Mouse (Mus musculus) erythroblast, adult 5-6 weeks (primary cell): ENCODE measurements around the gene Tecta. TPM values are rescaled to one million over a fixed set of nuclear protein-coding genes. Genes with fewer than 3 reads are reported as not detected.

Source experiments
- ATAC-seq: replicated peaks from 2 replicates; pipeline ENCODE4 v1.8.0; 2016; ENCODE audit warnings: moderate number of reproducible peaks, mild to moderate bottlenecking, moderate TSS enrichment, inconsistent platforms; ENCODE audit not compliant: poor library complexity, low FRiP score, severe bottlenecking
- total RNA-seq, 2 experiments: library from RNA; stranded (forward) in 1 of 2; stranded (reverse) in 1 of 2; fragments of 150-400 nt in 1 of 2; fragments of 200-764, 138-1000 nt in 1 of 2; gene quantifications; 2 replicates each; pipeline versions ENCODE4 v1.2.3 to v1.2.4; 2015 to 2017; ENCODE audit warnings: low replicate concordance in 2 of 2

Gene Tecta
- total RNA-seq, 2 experiments from 2014 or later = 1.1 TPM; not detected in 1

DNA sequence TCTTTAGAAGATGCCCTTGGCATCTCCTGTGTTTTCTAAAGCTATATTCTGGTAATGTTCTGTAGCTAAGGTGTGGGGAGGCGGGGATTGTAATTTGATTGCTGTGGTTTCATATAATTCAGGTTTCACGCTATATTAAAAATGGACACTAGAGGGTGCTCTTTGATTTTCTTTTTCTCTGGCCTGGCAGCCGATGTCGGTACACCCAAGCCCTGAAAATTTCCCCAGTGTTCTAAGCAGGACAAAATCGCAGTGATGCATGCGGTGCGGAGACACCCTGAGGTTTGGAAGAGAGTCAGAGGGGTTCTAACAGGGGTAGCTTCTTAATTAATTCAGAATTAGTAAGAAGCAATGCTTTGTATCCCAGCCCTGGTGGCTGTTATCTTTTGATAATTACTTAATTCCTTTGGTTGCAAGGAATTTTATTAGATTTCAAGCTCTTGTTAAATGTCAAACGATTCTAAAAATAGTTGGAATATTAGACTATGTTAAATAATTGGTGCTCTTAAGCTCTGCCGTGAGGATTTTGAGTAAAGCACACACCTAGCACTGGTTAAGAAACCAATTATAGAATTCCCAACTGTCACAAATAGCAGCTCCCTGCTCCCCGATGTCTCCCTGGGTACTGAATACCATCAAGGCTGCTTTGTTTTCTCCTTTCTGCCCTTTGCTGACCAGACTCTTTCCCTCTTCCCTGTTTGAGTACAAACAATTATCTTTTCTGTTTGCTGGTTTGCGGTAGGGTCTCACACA, 72.9 kb downstream of the Tecta start:
- ATAC-seq = peak; percentile 73

DNA sequence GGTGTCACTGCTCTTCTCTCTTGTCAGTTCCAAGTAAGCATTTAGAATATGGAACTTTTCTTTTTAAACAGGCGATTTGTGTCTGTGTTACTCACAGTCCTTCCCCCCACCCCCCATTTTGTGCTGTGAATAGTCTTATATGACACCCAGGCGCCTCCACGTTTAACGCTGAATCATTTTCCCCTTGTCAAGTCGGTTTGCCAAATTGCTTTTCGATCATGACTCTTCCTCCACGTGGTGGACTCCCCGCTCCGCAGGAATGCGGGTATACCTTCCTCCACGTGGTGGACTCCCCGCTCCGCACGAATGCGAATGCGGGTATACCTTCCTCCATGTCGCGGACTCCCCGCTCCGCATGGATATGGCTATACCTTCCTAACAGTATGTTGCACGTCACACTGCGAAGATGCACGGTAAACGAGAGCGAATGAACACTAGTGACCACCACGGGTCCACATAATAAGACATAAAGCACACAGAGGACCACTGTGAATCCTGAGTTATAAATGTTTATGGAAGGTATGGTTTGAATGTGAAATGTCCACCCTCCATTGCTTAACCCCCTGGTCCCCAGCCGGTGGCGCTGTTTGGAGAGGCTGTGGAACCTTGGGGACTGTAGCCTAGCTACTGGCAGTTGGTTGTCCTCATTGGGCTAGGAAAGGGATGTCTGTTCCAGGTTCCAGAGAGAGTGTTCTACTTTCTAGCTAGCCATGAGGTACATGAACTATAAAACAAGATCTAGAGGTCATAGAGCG, 74.9 kb downstream of the Tecta start:
- no peak for ATAC-seq

DNA sequence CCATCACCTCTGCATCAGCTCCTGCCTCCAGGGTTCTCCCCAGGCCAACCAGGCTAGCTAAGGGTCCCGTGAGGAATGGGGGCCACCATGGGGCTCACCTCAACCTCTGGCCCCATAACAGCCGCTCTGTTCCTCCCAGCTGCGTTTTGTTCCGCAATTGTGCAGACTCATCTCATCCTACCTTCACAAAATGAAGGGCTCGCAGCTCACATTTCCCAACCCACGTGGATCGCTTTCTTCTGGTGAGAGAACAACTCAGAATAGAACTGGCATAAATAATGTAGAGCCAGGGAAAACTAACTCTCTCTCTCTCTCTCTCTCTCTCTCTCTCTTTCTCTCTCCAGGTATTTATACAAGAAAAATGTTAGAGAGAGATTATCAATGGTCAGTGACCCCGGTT, 76.5 kb downstream of the Tecta start:
- ATAC-seq = no peak

DNA sequence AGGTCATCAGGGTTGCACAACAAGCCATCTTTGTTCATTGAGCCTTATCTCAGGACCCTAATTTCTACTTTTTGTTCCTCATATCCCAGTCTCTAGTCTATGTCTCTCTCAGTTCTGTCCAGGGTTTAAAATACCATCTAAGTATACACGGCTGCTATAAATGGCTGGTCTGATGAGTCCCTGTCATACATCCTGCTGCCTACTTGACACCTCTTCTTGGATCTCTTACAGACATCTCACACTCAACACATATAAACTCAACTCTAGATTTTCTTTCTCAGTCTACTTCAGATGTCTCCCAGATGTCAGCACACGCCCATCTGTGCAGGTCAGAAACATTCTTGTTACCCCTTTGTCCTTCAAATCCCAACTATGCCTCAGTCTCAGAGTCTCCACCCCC, 78.3 kb downstream of the Tecta start:
- ATAC-seq = no peak

DNA sequence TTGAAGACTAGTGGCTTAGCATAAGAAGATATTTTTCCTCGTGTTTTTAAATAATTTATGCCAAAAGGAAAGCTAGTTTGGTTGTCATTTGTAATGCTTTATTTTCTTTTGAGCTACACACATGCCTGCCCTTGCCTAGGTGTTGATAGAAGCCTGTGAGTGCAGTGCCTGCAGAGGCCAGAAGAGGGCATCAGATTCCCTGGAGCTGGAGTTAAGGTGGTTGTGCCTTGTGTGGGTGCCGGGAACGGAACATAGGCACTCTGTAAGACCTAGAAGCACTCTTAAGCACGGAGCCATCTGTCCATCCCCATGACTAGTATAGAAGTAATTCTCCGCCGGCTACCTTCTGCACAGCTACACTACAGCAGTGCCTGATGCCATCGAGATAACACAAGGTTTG, 79.1 kb downstream of the Tecta start:
- ATAC-seq = no peak

DNA sequence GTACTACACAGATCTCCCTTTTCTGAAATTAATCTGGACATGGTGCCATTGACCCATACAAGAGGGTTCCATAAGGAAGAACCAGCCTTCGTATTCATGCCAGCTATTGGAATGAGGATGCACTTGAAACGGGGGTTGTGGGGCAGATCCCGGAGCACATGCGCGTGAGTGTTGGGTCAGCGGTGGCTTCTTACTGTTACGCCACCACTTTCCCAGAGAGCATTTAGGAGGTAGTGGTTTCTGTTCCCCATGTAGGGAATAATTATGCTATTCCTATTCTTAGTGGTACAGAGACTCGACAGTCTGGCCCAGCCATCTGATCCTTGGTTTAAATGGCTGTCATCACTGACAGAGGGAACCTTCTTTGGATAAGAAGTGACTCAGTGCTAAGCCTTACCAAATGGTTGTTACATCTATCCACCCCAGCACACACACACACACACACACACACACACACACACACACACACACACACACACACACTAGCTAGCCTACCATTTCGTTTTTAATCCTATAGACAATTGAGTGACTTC, 81.2 kb downstream of the Tecta start:
- no peak for ATAC-seq

DNA sequence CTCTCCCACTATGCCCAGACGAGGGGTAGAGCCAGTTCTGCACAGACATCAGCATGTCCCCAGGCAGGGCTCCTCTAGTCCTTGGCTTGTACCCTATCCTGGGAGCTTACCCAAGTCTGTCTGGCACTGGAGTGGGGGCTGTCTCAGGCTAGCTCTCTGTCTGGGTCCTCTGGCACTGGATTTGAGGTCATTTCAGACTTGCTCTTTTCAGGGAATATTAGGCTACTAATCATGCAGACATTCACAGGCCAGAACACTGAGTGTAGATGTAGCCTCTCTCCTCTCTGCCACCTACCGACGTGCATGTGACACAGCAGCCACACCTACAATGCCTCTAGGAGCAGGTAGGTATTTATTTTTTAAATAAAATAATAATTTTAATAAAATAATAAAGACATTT, 82.4 kb downstream of the Tecta start:
- no peak for ATAC-seq

DNA sequence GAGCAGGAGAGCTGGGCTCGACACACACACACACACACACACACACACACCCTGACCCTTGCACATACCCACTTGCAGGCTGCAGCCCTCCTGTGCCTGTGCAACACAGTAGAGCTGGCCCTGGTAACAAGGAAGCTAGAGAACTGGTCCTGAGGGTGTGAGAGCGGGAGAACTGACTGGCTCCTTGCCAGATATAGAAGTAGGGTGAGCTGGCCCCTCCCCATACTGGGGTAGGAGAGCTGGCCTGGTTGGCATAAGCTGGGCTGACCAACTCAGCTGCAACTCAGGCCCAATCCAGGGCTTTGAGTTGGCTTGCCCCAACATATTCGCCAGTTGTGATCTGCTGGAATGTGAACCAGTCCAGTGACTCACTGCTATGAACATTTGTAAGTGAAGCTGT, 83.9 kb downstream of the Tecta start:
- no peak for ATAC-seq

DNA sequence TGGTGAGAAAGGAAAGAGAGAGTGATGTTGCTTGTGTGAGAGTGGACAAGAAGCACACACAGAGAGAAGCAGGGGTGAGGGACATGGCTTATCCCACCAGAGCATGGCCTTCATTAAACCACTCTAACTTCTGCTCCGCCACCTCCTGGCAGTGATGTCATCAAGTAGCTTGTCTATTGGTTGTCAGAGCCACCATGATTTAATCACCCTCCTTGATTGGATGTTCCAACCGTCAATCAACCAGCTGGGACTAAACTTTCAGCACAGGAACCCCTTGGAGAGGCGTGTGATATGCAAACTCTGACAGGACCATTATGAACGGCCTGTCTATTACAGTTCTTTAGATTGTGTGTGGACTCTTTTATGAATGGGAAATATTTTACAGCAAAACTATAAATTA, 84.8 kb downstream of the Tecta start:
- ATAC-seq = no peak

DNA sequence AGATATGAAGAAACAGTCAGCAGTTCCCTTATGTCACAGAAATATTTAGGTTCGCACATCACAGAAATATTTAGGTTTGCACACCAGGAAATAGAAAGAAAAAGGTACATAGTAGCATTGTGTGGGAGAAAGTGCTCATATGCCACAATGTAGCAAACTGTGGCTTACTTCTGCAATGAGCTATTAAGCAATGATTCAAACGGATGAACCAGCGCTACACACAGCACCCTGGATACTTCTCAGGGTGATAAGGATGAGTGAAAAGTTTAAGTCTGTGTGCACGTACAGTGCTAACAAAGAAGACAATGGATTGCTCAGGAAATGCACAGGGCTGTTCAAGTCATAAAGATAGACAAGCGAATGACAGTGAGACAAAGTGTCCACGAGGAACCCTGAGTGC, 85.3 kb downstream of the Tecta start:
- no peak for ATAC-seq

DNA sequence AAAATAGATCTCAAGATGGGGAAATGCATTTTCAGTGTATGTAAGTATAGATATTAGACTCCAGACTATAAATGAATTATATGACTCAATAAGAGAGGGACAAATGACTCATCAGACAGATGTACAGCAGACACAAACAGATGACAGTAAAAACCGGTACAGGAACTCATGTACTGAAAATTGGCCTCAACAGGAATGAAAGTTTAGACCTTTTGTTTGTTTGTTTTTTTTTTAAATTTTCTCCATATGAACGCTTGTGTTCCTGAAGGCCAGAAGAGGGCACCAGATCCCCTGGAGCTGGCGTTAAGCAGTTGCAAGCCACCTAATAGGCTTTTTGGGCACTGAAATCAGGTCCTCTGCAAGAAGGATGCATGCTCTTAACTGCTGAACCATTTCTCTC, 85.9 kb downstream of the Tecta start:
- ATAC-seq = no peak

DNA sequence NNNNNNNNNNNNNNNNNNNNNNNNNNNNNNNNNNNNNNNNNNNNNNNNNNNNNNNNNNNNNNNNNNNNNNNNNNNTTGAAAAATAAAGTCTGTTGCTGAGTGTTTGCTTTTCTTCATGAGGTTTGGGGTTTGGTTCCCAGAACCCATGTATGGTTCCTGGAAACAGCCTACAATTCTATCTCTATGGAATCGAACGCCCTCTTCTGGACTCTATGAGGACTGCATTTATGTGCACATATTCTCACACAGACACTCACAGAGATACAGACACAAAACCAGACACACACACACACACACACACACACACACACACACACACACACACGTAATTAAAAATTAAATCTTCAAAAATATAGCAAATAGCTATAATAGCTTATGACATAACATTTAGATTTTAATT, 88.4 kb downstream of the Tecta start:
- ATAC-seq = no peak

DNA sequence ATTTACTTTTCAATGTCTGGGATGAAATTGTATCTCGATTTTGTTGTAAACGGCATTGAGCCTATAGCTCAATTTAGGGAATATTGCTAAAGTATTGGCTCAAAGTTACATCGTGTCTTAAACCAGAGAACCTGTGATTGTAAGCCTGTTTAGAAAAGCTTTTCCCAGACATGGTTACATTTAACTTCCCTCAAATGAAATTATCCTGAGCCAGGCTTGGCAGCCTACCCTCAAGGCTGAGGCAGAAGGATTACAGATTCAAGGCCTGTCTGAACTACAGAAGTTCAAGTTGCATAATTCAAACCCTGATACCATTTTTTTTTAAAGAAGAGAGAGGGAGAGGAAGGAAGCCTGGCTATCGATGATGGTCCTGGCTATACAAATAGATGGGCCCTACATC, 95.8 kb downstream of the Tecta start:
- no peak for ATAC-seq

DNA sequence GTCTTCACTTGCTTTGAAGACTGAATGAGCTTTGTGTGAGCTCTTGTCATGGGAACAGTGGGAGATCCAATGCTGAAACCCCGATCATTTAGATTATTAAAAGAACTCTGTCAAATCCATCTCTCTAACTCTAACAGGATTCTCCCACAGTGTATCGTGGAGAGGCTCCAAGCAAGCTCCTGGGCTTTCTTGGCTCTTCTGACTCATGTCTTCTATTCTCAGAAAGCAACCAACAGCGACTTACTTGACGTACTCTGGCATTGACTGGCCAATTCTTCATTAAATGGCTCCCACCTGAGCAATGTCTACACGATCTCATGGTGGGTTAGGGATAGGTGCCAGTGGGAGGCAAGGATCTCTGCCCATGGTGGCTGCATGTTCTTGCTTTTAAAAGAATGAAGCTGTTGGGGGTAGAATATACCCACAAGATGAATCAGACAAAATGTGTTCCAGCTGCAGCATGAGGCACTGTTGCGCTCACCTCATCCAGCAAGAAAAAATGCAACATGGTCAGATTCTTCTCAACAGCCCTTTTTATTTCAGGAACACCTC, 98.6 kb downstream of the Tecta start:
- no peak for ATAC-seq

DNA sequence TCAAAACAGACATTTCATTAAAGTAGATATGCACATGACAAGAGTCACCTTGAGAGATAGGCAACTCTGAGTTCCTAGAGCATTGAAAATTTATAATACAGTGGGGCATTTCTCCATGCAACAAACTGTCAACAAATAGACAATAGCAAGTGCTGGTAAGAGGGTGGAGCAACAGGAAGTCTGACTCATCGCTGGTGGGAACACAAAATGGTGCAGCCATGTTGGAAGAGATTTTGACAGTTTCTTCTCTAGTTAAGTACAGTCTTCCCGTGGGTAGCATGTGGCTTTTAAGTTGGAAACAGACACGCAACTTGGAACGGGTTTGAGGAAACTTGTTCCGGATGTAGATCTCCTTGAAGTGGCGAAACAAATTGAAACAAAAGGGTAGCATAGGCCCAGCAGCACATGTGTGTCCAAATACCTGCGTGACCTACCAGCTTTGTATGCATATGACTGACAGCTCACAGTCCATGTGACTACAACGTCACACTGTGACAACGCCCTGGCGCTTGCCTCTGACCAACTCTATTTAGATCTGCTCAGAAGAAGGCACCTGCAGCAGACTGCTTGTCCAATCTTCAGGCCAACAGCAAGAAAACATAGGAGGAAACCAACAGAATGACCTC, 103.3 kb downstream of the Tecta start:
- ATAC-seq = no peak

DNA sequence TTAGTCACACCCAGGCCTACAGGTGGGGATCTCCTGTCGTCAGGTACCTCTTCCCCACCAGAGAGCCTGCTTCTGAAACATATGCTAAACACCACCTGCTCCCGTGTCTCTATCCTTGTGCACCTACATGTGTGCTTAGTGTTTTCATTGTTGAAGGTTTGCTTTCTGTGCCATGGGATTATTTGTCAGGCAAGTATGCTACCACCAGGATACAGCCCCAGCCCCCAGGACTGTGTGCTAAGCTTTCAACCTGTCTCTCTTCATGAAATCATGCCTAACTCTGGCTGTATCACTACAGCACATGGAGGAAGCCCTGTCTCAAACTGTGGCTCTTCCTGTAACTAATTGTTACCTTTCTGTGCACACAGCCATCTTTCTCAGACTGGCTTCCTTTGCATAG, 105.6 kb downstream of the Tecta start:
- no peak for ATAC-seq

DNA sequence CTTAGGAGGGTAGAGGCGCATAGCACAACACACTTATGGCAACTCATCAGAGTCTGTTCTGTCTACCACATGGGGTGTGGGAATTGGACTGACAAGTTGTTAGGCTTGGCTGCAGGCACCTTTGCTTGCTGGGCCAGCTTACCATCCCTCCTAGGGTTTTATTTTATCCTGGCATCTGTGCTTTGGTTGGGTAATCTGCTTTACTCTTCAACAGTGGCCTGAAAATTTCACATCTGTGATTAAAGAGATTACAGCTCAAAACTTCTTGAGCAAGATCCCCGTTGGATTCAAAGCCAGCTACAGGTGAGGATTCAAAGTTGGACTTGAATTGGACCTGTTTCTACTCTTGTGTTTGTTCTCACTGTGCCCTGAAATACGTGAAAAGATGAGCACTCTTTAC, 106.1 kb downstream of the Tecta start:
- no peak for ATAC-seq

DNA sequence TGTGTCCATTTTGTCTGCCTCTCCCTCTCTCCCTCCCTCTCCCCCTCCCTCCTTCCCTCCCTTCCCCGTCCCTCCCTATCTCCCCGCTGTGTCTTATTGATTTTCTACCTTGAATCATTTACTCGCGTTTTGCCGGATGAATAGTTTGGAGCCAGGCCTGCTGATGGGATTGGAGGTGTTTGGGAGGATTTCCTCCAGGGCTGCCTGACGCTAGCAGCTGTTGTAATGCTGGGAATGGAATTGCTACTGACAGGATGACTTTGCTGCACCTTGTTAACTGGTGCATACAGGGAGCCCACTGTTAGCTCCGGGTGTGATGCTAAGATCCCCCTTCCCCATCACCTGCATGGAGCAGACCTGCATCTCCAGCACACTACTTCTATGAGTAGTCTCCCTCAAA, 106.7 kb downstream of the Tecta start:
- no peak for ATAC-seq

DNA sequence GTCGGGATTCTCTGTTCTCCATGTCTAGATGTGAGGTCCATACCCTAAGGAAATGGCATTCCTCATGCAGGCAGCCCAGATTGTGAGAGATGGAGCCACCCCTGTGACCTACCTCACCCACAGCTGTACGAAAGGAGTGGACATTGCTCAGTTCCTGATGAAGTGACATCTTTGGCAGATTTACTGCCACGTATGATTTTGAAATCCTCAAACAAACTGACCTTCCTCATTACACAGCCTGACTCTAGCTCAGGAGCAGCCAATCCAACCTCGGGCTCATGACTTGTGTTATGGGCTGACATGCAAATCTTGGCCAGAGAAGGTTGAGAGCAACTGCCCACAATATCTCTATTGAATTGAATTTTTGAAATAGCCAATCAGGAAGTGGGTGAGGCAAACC, 120.1 kb downstream of the Tecta start:
- ATAC-seq = no peak
